In the genomic region with DNA sequence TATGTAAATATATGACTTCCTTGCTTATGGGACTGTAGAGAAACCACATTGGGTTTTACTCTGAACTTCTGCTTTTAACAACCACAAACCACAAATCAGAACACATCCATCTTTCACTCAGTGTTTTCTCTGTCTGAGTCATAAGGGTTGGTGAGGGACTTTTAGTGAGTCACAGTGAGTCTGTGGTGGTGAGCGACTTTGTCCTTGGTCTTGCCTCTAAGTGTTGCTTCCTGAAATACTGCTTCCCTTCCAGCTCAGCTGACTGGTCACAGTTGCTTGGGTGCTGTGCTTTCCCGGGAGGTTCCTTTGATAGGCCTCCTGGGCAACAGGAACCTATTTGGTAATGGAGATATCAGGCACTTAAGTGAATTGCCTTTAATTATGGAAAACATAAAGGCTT, we compare ENCODE assay signal across 9 mouse cellular contexts. TPM values are rescaled to one million over a fixed set of nuclear protein-coding genes. Genes with fewer than 3 reads are reported as not detected.
A peak's percentile ranks its signal among the peaks of the same experiment; 100 is the strongest.
DNase-seq lines count a peak whose midpoint lies in the region; ATAC-seq and TF ChIP-seq lines count a peak whose summit lies in the region.
"Had no signal": no experiment of that assay in that cellular context is flagged by ENCODE, and none has a peak within 500 bp of the region (broad histone marks: within the 10 kb centered on the region; RNA-seq: fewer than 3 reads in every experiment).

No protein-coding gene starts in this region.

- no peak for TF ChIP-seq EP300 in lung, postnatal 0 days (IDR thresholded peaks at IDR 0.05)

- H3K4me2 ChIP-seq in lung, postnatal 0 days (replicated peaks; ENCODE audit: low read depth, low read length) = no peak overlapping the region

- no peaks in the 10 kb centered on the region for H3K4me1 ChIP-seq in lung, postnatal 0 days (ENCODE audit: insufficient read depth, low read depth, low read length)

- no peaks in the 10 kb centered on the region for H3K27me3 ChIP-seq in lung, postnatal 0 days (replicated peaks; ENCODE audit: insufficient read depth, low read length)

- 39% methylated on average over 2 of the region's 2 CpGs for WGBS in lung, postnatal 0 days

- no peaks in the 10 kb centered on the region for H3K36me3 ChIP-seq in lung, postnatal 0 days (ENCODE audit: insufficient read depth, low read length)

- peak; percentile 52 for DNase-seq in lung, postnatal 0 days (ENCODE audit: low spot score)
- DNase-seq in lung, postnatal 14 days = no peak
- DNase-seq in MN1 (ENCODE audit: low spot score) = peak; percentile 8
- peak; percentile 51 for DNase-seq in brain, adult 2 months (ENCODE audit: low read depth, low spot score)
- peak; percentile 64 to 71 for DNase-seq in spleen, postnatal 36 days (ENCODE audit: low spot score in 2 of 2)
- no peak for DNase-seq in thymus, postnatal 10 days (ENCODE audit: low spot score in 2 of 2)
- DNase-seq in layer of hippocampus, adult 2 months (ENCODE audit: low spot score in 2 of 2) = no peak
- DNase-seq: cerebellum, postnatal 10 days had no signal

- ATAC-seq in lung, postnatal 0 days = peak; percentile 57; the same call in 1 of the 2 replicates

- H3K4me3 ChIP-seq in lung, postnatal 0 days (ENCODE audit: low read depth, low read length) = no peak overlapping the region
- no peak overlapping the region for H3K4me3 ChIP-seq in layer of hippocampus, adult 2 months
- H3K4me3 ChIP-seq: heart, adult 2 months had no signal

- no peak overlapping the region for H3K9ac ChIP-seq in lung, postnatal 0 days (replicated peaks; ENCODE audit: low read depth)

- H3K27ac ChIP-seq in lung, postnatal 0 days (ENCODE audit: low read length) = no peak overlapping the region
- no peak overlapping the region for H3K27ac ChIP-seq in layer of hippocampus, adult 2 months
- H3K27ac ChIP-seq: heart, adult 2 months had no signal

- no peaks in the 10 kb centered on the region for H3K9me3 ChIP-seq in lung, postnatal 0 days (ENCODE audit: low read length)

- no peak for TF ChIP-seq CTCF in lung, postnatal 0 days (IDR thresholded peaks at IDR 0.05)
- TF ChIP-seq CTCF in layer of hippocampus, adult 2 months (conservative IDR thresholded peaks at IDR 0.05) = no peak

RNA-seq across cellular contexts. Expression of gene Yae1d1, which starts 17.3 kb away (rescaled TPM):
- 61.8 and 66.7 TPM in 2 replicates for polyA plus RNA-seq in lung, postnatal 0 days (2015; fragmentation: Nextera tagmentation; extraction: Ambion mirVana)
- total RNA-seq in layer of hippocampus, adult 2 months (2021) = 10 to 100 TPM; 21.6 to 23.2 TPM

RNA-seq across cellular contexts. Expression of gene Rala, which starts 31.9 kb away (rescaled TPM):
- 111 and 125 TPM in 2 replicates for polyA plus RNA-seq in lung, postnatal 0 days (2015; fragmentation: Nextera tagmentation; extraction: Ambion mirVana)
- total RNA-seq in layer of hippocampus, adult 2 months (2021) = 10 to 100 TPM; 58.7 to 59.4 TPM

Comparison
In these comparisons a context has a peak if more than half of its experiments do, and no peak if none do; other contexts are left out.
1. DNase-seq: peak in lung, postnatal 0 days (single experiment), MN1 (single experiment), brain, adult 2 months (single experiment) and spleen, postnatal 36 days (2 of 2); none in lung, postnatal 14 days (single experiment), thymus, postnatal 10 days (0 of 2) and layer of hippocampus, adult 2 months (0 of 2).